Mouse (Mus musculus) natural killer cell, adult 2 months (primary cell): ENCODE data around the gene Cd27.
"Not testable (repeated sequence)": the region's sequence is repeated elsewhere in the genome, so short reads cannot be mapped to it uniquely, and the experiment has no call there.

Experiments
- DNase-seq, 2 experiments: peaks; one replicate each; pipeline ENCODE4 v3.0.0; 2022; ENCODE audit warnings: low spot score in 2 of 2

The Cd27 gene

GRCm38 (mm10) chr6:125236782-125237181 lies at the start of gene Cd27:
TSS of gene Cd27 (minus strand) at chr6:125237010.
- DNase-seq: peak; percentile 50 to 55

- no peak for DNase-seq
Measured at GRCm38 (mm10) chr6:125285890-125286289, 49.1 kb upstream of the Cd27 start, which contains the start of gene Tuba3a. TSS of gene Tuba3a (minus strand) at chr6:125286042.

DNA sequence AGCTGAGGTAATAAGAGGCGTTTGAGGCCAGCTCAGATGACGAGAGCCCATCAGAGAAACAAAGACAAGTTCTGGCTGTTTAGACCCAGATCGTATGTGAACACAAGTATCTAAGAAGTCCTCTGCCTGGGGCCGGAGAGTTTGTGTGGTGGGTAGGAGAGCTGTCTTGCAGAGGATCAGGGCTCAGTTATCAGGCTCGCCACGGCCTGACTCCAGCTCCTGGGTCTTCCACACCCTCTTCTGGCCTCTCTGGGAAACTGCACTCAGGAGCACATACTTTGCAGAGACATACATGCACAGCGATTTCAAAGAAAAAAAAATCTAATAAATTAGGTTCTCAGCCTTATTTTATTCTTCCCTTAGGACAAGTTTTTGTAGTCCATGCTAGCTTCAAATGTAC lies 47.9 kb upstream of the Cd27 start:
- no peak for DNase-seq

- no peak for DNase-seq
Measured at GRCm38 (mm10) chr6:125284250-125284649, 47.4 kb upstream of the Cd27 start.

- not testable (repeated sequence) for DNase-seq
Measured at GRCm38 (mm10) chr6:125282721-125283120, 45.9 kb upstream of the Cd27 start.

- DNase-seq: peak; percentile 25 to 44
Measured at GRCm38 (mm10) chr6:125279729-125280128, 42.9 kb upstream of the Cd27 start.

GRCm38 (mm10) chr6:125274841-125275563 lies 38.2 kb upstream of the Cd27 start:
- peak in 1 of 2 experiments; percentile 21 for DNase-seq

DNA sequence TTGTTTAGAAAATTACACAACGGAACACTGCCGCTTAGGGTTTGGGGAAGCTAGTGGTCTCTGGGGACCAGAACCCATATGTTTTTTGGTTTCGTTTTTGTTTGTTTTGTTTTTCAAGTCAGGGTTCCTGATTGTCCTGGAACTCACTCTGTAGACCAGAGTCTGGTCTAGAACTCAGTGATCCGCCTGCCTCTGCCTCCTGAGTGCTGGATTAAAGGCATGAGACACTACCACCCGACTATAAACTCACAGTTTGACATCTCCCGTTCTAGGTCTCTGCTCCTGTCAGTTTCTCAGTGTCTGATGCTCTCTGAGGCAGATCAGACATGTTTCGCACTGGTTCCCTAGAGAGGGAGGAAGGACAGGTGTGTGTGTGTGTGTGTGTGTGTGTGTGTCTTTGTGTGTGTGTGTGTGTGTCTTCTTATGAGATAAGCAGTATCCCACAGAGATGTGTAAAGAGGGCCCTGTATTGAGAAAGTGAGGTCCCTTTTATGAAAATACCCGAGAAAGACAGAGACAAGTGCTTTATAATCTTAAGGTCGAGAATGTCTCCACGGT lies 35.5 kb upstream of the Cd27 start:
- DNase-seq: peak in 1 of 2 experiments; percentile 43

DNA sequence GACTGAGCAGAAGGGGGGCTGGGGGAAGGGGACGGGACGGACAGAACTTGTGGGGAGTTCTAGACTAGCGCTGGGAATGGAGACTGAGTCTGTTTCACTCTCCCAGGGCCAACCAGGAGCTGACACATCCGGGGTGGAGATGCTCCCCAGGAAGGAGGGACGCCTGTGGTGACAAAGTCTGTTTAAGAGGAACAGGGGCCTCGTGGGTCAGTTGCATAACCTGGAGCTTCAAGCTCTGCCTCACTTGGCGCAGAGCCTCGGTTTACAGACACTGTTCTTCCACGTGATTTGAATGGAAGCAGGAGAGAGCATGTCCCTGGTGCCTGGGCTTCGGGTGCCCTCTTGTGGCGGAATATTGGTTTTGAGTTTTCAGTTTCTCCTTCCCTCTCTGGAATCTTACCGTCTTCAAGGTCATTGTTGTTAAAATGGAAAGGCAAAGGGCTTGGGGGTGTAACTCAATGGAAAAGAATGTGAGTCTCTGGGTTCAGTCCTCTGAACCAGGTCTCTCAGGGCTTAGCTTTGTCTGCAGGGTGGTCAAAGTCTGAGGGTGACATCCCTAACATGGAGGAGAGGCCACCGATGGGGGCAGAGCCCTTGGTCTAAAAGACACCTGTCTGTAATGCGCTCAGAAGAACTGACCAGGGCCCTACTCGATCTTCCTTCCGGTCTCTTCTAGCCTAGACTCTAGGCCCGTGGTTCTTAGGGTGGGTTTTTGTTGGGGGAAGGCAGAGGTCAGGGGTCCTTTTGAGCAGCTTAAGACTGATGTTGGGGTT lies 34.8 kb upstream of the Cd27 start:
- peak; percentile 72 to 85 for DNase-seq

- DNase-seq: no peak
Measured at GRCm38 (mm10) chr6:125268799-125269198, 32.0 kb upstream of the Cd27 start.

GRCm38 (mm10) chr6:125267469-125267868 lies 30.7 kb upstream of the Cd27 start:
- no peak for DNase-seq

- DNase-seq: not testable (repeated sequence)
Measured at GRCm38 (mm10) chr6:125266600-125266999, 29.8 kb upstream of the Cd27 start.

DNA sequence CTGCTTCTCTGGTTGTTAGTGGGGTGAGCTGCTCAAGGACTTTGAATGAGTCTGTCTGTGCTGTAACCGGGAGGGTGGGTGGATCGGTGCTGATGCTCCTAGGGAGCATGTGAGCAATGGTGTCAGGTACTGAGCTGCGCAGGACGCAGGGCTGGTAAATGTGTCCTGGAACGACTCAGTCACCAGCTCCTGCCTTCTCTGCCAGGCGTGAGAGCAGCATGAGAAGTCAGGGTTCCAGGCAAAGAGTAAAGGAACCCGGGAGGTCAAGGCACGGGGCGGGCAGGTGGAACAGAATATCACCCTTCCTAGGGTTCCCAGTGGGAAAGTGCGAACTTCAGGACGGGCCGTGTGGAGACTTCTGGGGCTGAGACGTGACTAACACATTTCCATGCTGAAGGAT lies 29.3 kb upstream of the Cd27 start:
- no peak for DNase-seq

GRCm38 (mm10) chr6:125265239-125265638 lies 28.4 kb upstream of the Cd27 start:
- peak; percentile 78 for DNase-seq

DNA sequence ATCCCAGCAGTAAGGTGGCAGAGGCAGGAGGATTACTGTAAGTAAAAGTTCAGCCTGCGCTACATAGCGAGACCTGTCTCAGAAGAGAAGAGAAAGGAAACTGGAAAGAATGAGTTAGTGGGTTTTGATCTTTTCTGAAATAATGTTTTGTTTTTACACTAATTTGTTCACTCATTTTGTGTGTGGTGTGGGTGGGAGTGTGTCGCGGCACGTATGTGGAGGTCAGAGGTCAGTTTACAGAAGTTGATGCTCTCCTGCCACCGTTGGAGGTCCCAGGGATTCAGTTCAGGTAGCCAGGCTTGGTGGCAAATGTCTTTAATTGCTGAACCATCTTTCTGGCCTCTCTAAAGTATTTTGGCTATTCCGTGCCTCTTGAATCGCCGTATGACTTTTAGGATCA lies 27.4 kb upstream of the Cd27 start:
- no peak for DNase-seq

- DNase-seq: no peak
Measured at GRCm38 (mm10) chr6:125260006-125260555, 23.3 kb upstream of the Cd27 start.

GRCm38 (mm10) chr6:125256222-125256966 lies 19.6 kb upstream of the Cd27 start:
- no peak for DNase-seq

- DNase-seq: no peak
Measured at GRCm38 (mm10) chr6:125255516-125256044, 18.8 kb upstream of the Cd27 start.

DNA sequence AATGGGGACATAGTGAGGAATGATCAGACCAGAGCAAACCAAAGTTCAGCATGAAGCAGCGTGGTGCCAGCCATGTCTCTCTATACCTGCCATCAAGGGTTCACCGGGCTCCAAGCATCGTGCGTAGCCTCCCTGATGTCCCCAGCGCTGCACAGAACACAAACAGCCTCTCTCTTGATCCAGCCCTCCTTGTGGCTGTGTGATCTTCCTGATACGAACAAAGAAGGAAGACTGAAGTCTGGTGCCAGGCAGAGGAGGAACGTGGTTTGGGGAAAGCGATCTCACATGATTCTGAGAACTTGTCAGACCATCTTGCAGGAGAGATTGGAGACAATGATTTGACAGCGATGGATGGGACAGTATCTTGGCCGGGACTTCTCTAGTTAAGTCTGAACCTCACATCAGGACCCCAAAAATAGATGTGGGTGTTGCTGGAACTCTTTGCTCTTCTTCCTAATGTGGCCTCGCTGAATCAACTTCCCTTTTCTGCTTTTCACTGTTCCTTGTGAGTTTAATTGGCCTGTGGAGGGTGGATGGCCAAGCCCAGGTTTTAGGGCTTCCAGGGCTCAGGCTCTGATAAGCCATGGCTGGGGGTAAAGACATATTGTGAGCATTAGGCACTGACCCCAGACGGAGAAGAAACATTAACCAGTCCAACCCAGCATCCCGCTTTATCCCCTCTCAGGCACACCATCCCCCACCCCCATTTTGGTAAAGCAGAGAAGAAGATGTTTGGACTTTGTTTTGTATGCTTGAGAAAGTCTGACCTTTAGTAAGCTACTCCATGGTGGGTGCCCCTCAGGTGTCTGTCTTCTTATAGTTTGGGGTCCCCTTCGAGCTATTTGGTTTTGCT lies 17.3 kb upstream of the Cd27 start:
- DNase-seq: no peak

DNA sequence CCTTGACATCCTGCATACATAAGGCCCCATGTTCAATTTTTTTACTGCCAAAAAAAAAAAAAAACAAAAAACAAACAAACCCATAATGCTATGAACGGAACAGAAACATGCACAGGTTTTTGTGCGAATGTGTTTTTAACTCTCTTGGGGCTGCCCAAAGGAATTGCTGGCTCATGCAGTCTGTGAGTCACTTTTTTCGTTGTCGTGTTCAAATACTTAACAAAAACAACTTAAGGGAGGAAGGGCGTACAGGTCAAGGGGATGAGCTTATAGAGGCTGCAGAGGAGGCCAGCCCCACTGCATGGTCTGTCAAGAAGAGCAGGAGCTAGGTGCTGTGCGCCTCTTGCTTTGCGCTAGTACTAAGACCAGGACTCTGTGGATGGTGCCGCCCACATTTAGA lies 15.9 kb upstream of the Cd27 start:
- DNase-seq: no peak
